Mouse (Mus musculus) forebrain, postnatal 0 days (tissue): ENCODE measurements around the gene Mrpl35. TPM values are rescaled to one million over a fixed set of nuclear protein-coding genes. Genes with fewer than 3 reads are reported as not detected.
"Not testable (repeated sequence)": the region's sequence is repeated elsewhere in the genome, so short reads cannot be mapped to it uniquely, and the experiment has no call there.

Experiments
- ATAC-seq: fragments of 200-750 bp; cut with Nextera tagmentation; 2 replicates; pipeline ENCODE4 v1.8.0; 2017; ENCODE audit warnings: mild to moderate bottlenecking, moderate library complexity
- DNase-seq: peaks from one replicate; pipeline ENCODE4 v3.0.0-alpha.2; 2015
- H3K27ac ChIP-seq: fragments of 300-500 bp; sonication (generic); 2 replicates; pipeline ENCODE4 v1.5.1; 2014; ENCODE audit warnings: low read depth, mild to moderate bottlenecking, antibody characterized with exemption, low read length, moderate library complexity, mixed read lengths
- H3K27me3 ChIP-seq: fragments of 300-500 bp; sonication (generic); 2 replicates; pipeline ENCODE4 v1.6.1; 2014; ENCODE audit warnings: mild to moderate bottlenecking, low read length, mixed read lengths; ENCODE audit not compliant: insufficient read depth
- H3K36me3 ChIP-seq: fragments of 300-500 bp; sonication (generic); 2 replicates; pipeline ENCODE4 v1.6.1; 2014; ENCODE audit warnings: mild to moderate bottlenecking, moderate library complexity; ENCODE audit not compliant: insufficient read depth
- H3K4me1 ChIP-seq: fragments of 300-500 bp; sonication (generic); 2 replicates; pipeline ENCODE4 v1.6.1; 2014; ENCODE audit warnings: antibody characterized with exemption; ENCODE audit not compliant: insufficient read depth
- H3K4me2 ChIP-seq: fragments of 300-500 bp; sonication (generic); 2 replicates; pipeline ENCODE4 v1.6.1; 2014; ENCODE audit warnings: low read depth, mild to moderate bottlenecking, moderate library complexity
- H3K4me3 ChIP-seq: fragments of 300-500 bp; sonication (generic); 2 replicates; pipeline ENCODE4 v1.5.1; 2014; ENCODE audit warnings: low read depth, low read length, mixed read lengths
- H3K9ac ChIP-seq: fragments of 300-500 bp; sonication (generic); 2 replicates; pipeline ENCODE4 v1.6.1; 2014; ENCODE audit warnings: mild to moderate bottlenecking
- H3K9me3 ChIP-seq: fragments of 300-500 bp; sonication (generic); 2 replicates; pipeline ENCODE4 v1.6.1; 2016; ENCODE audit warnings: low read length
- CTCF ChIP-seq: sonication (generic); IDR thresholded peaks from 2 replicates; pipeline ENCODE4 v1.5.1; 2016; ENCODE audit warnings: antibody characterized with exemption, control low read depth, low read depth
- WGBS: fragments of 180-500 bp; shearing (Covaris S2); extraction: QIAGEN DNeasy Blood & Tissue Kit; methylation state at CpG from one replicate; pipeline ENCODE4 v1.1.7; 2014; 5-methylcytosine and 5-hydroxymethylcytosine counted together
- polyA plus RNA-seq: library from polyadenylated mRNA; unstranded; fragments of >200 nt; fragmentation: Nextera tagmentation; extraction: Ambion mirVana; gene quantifications from 2 replicates; pipeline ENCODE4 v1.2.1, GENCODE M21; 2015
- total RNA-seq: library from RNA; depleted of rRNA; stranded (reverse); fragments of >200 nt; gene quantifications from 2 replicates; pipeline ENCODE4 v1.2.3, GENCODE M21; 2014; rRNA removed

Gene Mrpl35
- 8.3 and 9.4 TPM in 2 replicates for total RNA-seq
- 55.7 and 59.8 TPM in 2 replicates for polyA plus RNA-seq

DNA sequence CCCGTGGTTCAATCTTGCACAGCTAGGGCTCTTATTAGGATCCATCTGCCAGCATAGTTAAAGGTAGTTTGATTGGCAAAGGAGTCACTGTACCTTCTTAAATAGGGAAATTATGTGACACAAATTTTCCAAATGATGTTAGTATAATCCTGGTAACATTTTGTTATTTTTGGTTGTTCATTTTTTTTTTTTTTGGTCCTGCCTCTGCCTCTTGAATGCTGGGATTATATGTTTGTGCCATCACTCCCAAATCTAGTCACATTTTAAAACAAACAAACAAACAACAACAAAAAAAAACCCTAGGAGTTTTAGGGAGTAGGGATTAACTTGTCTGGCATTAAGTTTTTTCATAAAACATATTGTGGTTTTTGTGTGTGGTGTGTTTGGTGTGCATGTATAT lies at the start of gene Mrpl35:
Gene Mrpl35, minus strand, starts transcription at position 101 of the 400 bp plus-strand sequence.
- Histone ChIP-seq H3K4me1 (peaks cover 5% of the 10 kb centered on the region), H3K4me3 (no peak within 1 kb of the TSS), H3K27ac (no peak within 1 kb of the TSS), H3K4me2 (no peak within 1 kb of the TSS), H3K36me3 (no peaks in the 10 kb centered on the region), H3K9ac (no peak within 1 kb of the TSS), H3K27me3 (no peaks in the 10 kb centered on the region), H3K9me3 (no peaks in the 10 kb centered on the region)
- no peak for ATAC-seq
- no peak for TF ChIP-seq CTCF
- no peak for DNase-seq
- WGBS: 49% methylated on average over 1 of the region's 1 CpGs

DNA sequence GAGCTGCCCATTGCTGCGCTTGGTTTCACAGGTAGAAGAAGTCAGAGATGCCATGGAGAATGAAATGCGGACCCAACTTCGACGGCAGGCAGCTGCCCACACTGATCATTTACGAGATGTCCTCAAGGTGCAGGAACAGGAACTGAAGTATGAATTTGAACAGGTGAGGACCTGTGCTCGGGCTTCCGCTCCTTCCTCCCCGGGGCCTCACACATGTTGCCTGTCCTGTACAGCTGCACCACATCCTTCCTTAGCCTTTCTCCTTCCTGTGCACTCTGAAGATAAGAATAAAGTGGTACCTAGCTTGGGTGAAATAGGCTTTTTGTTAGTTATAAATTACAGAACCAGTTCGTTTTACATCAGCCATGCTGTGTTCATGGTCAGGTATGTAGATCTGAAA lies 44.6 kb upstream of the Mrpl35 start:
- H3K4me3 ChIP-seq: no peak overlapping the region
- H3K4me1 ChIP-seq: no peaks in the 10 kb centered on the region
- no peak for TF ChIP-seq CTCF
- no peak for ATAC-seq
- no peaks in the 10 kb centered on the region for H3K9me3 ChIP-seq
- no peak overlapping the region for H3K4me2 ChIP-seq
- H3K9ac ChIP-seq: no peak overlapping the region
- no peak overlapping the region for H3K27ac ChIP-seq
- peaks cover 73% of the 10 kb centered on the region for H3K36me3 ChIP-seq
- H3K27me3 ChIP-seq: no peaks in the 10 kb centered on the region
- 95% methylated on average over 9 of the region's 9 CpGs for WGBS
- no peak for DNase-seq

DNA sequence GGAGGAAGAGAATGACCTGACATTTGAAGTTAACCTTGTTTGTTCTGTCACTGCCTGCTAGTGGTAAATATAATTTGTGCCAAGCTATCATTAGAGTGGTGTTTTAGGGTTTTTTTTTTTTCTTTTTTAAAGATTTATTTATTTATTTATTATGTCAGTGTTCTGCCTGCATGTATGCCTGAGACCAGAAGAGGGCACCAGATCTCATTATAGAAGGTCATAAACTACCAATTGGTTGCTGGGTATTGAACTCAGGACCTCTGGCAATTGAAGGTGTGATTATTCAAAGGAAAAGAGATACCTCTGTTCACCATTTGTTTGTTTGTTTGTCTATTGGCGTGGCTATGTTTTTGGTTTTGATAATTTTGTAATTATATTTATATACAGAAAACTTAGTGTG lies 42.0 kb upstream of the Mrpl35 start:
- H3K9ac ChIP-seq: no peak overlapping the region
- TF ChIP-seq CTCF: no peak
- H3K4me2 ChIP-seq: no peak overlapping the region
- 96% methylated on average over 1 of the region's 1 CpGs for WGBS
- ATAC-seq: no peak
- no peaks in the 10 kb centered on the region for H3K9me3 ChIP-seq
- DNase-seq: no peak
- H3K4me3 ChIP-seq: no peak overlapping the region
- H3K27ac ChIP-seq: no peak overlapping the region
- H3K27me3 ChIP-seq: no peaks in the 10 kb centered on the region
- peaks cover 61% of the 10 kb centered on the region for H3K36me3 ChIP-seq
- no peaks in the 10 kb centered on the region for H3K4me1 ChIP-seq

DNA sequence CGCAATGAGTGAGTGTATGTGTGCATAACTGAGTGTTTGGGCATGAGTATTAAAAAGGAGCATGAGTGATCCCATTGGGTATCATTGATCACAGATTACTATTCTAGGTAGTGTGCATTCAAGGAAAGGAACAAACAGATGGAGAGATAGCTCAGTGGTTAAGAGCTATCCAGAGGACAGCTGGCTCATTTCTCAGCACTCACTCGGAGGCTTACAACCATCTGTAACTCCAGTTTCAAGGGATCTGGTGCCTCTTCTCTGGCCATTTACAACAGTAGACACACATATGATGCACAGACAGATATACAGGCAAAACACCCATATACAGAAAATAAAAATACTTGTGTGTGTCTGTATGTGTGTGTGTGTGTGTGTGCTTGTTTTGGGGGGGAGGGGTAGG lies 41.0 kb upstream of the Mrpl35 start:
- Histone ChIP-seq H3K4me2 (no peak overlapping the region), H3K9me3 (no peaks in the 10 kb centered on the region), H3K36me3 (peaks cover 66% of the 10 kb centered on the region), H3K4me3 (no peak overlapping the region), H3K9ac (no peak overlapping the region), H3K4me1 (no peaks in the 10 kb centered on the region), H3K27ac (no peak overlapping the region), H3K27me3 (no peaks in the 10 kb centered on the region)
- 82% methylated on average over 2 of the region's 2 CpGs for WGBS
- no peak for TF ChIP-seq CTCF
- ATAC-seq (no peak), DNase-seq (no peak)

DNA sequence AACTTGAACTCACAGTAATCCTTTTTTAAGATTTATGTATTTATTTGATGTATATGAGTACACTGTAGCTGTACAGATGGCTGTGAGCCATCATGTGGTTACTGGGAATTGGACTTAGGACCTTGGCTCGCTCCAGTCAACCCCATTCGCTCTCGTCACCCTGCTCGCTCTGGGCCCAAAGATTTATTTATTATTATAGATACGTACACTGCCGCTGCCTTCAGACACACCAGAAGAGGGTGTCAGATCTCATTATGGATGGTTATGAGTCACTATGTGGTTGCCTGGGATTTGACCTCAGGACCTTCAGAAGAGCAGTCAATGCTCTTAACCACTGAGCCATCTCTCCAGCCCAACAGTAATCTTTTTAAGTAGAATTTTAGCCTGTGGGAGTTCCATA lies 20.1 kb upstream of the Mrpl35 start:
- H3K36me3 ChIP-seq: peaks cover 13% of the 10 kb centered on the region; the same call in 1 of the 2 replicates
- H3K27ac ChIP-seq, H3K4me3 ChIP-seq, H3K9ac ChIP-seq, H3K4me1 ChIP-seq, H3K27me3 ChIP-seq, ATAC-seq, H3K9me3 ChIP-seq, DNase-seq, H3K4me2 ChIP-seq: not testable (repeated sequence)
- WGBS: 96% methylated on average over 6 of the region's 6 CpGs

DNA sequence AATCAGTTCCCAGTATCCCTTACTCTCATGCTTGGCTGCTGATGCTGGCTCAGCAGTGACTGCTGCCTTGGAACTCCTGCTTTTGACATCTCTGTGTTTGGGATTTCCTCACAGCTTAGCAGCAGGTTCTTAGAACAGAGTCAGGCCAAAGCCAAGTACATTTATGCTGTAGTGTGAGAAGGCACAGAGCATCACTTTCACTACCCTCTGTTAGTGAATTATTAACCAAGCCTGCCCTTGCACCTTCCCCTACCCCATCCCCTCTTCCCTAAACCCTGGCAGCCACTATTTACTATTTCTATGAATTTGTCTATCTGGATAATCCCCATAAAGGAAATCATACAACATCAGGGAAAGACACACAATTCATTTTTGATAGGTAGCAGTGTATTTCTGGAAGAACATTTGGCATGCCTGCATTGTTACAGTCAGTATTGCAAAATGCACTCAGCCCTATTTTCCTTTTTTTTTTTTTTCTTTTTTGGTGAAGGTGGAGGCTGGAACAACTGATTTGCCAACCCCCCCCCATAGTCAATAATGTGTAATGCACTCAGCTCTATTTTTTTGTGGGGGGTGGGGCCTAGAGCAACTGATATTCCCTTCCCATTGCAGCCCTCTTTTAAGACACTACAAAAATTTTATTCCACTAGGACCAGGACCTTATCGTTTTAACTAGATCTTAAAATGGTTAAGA lies 14.0 kb upstream of the Mrpl35 start:
- no peaks in the 10 kb centered on the region for H3K4me1 ChIP-seq
- DNase-seq: no peak
- 100% methylated on average over 1 of the region's 1 CpGs for WGBS
- H3K36me3 ChIP-seq: 0 out of 2 replicates have a peak, but pooled peaks cover 10% of the 10 kb centered on the region
- no peak for ATAC-seq
- no peaks in the 10 kb centered on the region for H3K9me3 ChIP-seq
- no peak overlapping the region for H3K9ac ChIP-seq
- H3K27ac ChIP-seq: no peak overlapping the region
- no peak overlapping the region for H3K4me2 ChIP-seq
- TF ChIP-seq CTCF: no peak
- no peak overlapping the region for H3K4me3 ChIP-seq
- no peaks in the 10 kb centered on the region for H3K27me3 ChIP-seq

DNA sequence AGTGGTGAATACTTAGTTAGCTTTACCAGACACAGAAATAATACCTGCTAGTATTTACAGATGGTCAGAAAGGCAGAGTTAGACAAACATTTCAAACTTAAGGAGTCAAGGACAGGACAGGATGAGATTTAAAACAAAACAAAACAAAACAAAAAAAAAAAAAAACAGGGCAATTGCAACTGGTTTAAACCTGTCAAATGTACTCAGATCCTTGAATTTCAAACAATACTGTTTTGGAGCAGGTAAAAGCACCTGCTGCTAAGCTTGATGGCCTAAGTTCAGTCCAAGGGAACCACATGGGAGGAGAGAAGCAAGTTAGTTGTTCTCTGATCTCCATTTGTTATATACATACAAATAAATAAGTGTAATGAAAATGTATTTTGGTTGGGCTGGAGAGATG lies 13.0 kb upstream of the Mrpl35 start:
- no peak overlapping the region for H3K4me3 ChIP-seq
- ATAC-seq (no peak), DNase-seq (no peak)
- H3K4me2 ChIP-seq: no peak overlapping the region
- no peak overlapping the region for H3K9ac ChIP-seq
- H3K9me3 ChIP-seq: no peaks in the 10 kb centered on the region
- 0 out of 2 replicates have a peak, but pooled peaks cover 12% of the 10 kb centered on the region for H3K36me3 ChIP-seq
- no peak overlapping the region for H3K27ac ChIP-seq
- no peaks in the 10 kb centered on the region for H3K4me1 ChIP-seq
- no peak for TF ChIP-seq CTCF
- no peaks in the 10 kb centered on the region for H3K27me3 ChIP-seq
